Mouse (Mus musculus) common myeloid progenitor, adult 5-6 weeks (primary cell): ENCODE data around the gene Pnliprp1. TPM values are rescaled to one million over a fixed set of nuclear protein-coding genes. Genes with fewer than 3 reads are reported as not detected.

Source experiments
- ATAC-seq: replicated peaks from 2 replicates; pipeline ENCODE4 v1.8.0; 2016; ENCODE audit warnings: low read depth, mild to moderate bottlenecking, moderate TSS enrichment, inconsistent platforms; ENCODE audit not compliant: poor library complexity, severe bottlenecking
- total RNA-seq: library from RNA; stranded (forward); fragments of 200-1000, 187-1606 nt; gene quantifications from 2 replicates; pipeline ENCODE4 v1.2.3, GENCODE M21; 2017

Pnliprp1 gene
- total RNA-seq, 1 experiment from 2014 or later: not detected

DNA sequence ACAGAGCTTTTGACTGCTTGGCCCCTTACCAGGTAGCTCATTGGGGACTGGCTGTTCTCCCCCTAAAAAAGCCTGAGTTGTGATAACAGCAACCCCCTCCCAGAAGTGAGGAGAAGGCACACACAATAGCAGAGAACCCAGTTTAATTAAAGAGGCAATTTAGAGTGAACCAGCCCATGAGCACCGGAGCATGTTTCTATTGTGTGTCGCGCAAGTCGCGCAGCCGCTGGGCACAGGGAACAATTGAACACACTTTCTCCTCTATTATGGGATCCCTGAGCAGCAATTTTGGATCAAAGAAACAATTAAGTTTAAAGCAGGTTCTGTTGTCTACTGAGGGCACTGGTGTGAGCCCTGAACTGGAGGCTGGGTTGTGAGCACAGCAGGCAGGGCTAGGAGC lies 38.6 kb downstream of the Pnliprp1 start:
- ATAC-seq: no peak

DNA sequence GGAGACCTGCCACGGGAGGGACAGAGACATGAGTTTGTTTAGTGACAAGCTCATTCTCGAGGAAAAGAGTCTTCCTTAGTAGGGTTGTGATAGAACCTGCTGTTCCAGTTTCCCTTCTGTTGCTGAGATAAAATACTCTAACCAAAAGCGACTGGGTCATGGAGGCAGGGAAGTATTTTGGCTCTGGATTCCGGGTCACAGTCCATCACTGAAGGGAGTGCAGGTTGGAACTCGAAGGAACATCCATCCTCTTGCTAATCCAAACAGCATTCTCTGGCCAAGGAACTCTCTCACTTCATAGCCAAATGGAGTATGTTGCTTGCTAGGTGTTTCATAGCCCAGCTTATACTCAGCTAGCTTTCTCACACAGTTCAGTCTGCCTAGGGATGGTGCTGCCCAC lies 47.8 kb downstream of the Pnliprp1 start:
- no peak for ATAC-seq

DNA sequence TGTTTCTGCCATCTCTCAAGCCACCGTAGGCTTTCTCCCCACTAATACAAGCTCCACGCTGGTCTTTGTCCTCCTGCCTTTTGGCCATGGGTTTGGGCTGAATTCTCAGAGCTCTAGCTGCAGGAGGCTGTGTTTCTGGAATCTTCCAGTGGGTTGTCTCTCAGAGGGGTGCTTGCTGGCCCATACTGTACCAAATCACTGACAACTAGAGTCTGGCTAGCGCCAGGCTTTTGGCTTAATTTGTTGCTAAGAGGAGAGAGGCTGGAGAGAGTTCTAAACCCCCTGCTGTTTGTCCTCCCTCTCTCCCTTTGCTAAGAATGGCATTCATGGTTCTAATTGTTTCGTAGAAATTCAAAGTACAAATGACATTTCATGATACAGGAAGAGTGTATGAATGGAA lies 52.9 kb downstream of the Pnliprp1 start:
- ATAC-seq: no peak

DNA sequence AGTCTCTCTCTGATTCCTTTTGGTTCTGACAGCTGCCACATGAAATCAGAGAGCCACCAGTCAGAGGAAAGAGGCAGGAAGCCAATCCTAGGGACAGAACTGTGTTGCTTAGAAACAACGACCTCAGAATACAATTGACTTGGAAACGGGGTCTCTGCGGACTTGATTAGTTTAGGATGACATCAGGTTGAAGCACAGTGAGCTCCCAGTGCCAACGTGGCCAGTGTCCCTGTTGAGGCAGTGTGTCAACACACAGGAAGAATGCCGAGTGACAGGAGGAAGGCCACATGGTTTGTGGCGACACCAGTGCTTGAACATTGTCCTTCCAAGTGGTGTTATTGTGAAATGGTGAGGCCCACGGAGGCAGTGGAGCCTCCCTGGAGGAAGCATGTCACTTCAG lies 55.3 kb downstream of the Pnliprp1 start:
- peak; percentile 83 for ATAC-seq

DNA sequence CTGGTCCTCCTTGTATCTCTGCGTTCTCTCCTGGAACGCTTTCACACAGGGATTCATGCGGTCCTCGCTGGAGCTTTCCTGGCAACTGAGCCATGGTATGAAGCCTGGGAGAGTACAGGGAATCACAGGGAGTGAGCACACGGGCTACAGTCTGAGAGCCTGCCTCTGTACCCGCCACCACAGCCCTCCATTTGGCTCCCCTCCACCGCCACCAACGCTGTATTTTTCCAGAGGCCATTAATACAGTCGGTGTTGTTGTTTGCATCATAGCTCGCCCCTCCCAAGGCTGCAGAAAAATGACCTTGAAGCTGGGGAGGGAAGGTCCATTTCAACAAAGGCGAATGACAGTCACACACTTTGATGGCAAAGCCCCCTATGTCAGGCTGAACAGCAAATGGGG lies 60.5 kb downstream of the Pnliprp1 start:
- no peak for ATAC-seq

Other genes starting within 250 kb of the Pnliprp1 start
- gene Ccdc172, start 216.9 kb upstream of the Pnliprp1 start, total RNA-seq: not detected in 2 replicates
- not detected in 2 replicates for gene Pnlip, start 76.4 kb upstream of the Pnliprp1 start, total RNA-seq
- not detected in 2 replicates for gene Pnliprp2, start 30.8 kb downstream of the Pnliprp1 start, total RNA-seq
- not detected in 2 replicates for gene 1700019N19Rik, start 65.6 kb downstream of the Pnliprp1 start, total RNA-seq
- not detected in 2 replicates for gene Eno4, start 214.5 kb downstream of the Pnliprp1 start, total RNA-seq
- not detected in 2 replicates for gene Hspa12a, start 214.8 kb downstream of the Pnliprp1 start, total RNA-seq